Mouse (Mus musculus) megakaryocyte, embryonic 14.5 days (primary cell): Measurements from ENCODE around the gene Fam117a.

Experiments
- FLI1 ChIP-seq: IDR thresholded peaks from 2 replicates; pipeline ENCODE4 v1.6.1; 2012; ENCODE audit warnings: low read length, inconsistent platforms, mixed read lengths
- GATA1 ChIP-seq: IDR thresholded peaks from 3 replicates; pipeline ENCODE4 v1.6.1; 2012; ENCODE audit warnings: mixed read lengths, low read length, inconsistent platforms, borderline replicate concordance

- no peak for TF ChIP-seq GATA1
- no peak for TF ChIP-seq FLI1
These were observed 2.7 kb downstream of the Fam117a start for GRCm38 (mm10) chr11:95339471-95340021.
